Mouse (Mus musculus) frontal cortex, postnatal 14 days (tissue): ENCODE data around the gene Agrp.
"Not testable (repeated sequence)": the region's sequence is repeated elsewhere in the genome, so short reads cannot be mapped to it uniquely, and the experiment has no call there.

Experiments
- DNase-seq, 2 experiments: peaks; one replicate each; pipeline ENCODE4 v3.0.0; 2022; ENCODE audit warnings: low spot score in 2 of 2

Agrp gene

GRCm38 (mm10) chr8:105601301-105601700, 35.9 kb downstream of the Agrp start:
- DNase-seq = no peak

GRCm38 (mm10) chr8:105598777-105599176, 38.4 kb downstream of the Agrp start:
- DNase-seq = no peak

- no peak for DNase-seq
Measured at GRCm38 (mm10) chr8:105596362-105597034, 40.7 kb downstream of the Agrp start.

GRCm38 (mm10) chr8:105594451-105595242, 42.5 kb downstream of the Agrp start:
- DNase-seq = no peak

GRCm38 (mm10) chr8:105593859-105594258, 43.3 kb downstream of the Agrp start:
- DNase-seq = peak in 1 of 2 experiments; percentile 20

- no peak for DNase-seq
Measured at GRCm38 (mm10) chr8:105592431-105592830, 44.8 kb downstream of the Agrp start.

- no peak for DNase-seq
Measured at GRCm38 (mm10) chr8:105579719-105580118, 57.5 kb downstream of the Agrp start.

- DNase-seq = no peak
Measured at GRCm38 (mm10) chr8:105575538-105575937, 61.7 kb downstream of the Agrp start.

- no peak for DNase-seq
Measured at GRCm38 (mm10) chr8:105574741-105575140, 62.5 kb downstream of the Agrp start.

GRCm38 (mm10) chr8:105573427-105573826, 63.8 kb downstream of the Agrp start:
- DNase-seq = no peak

- no peak for DNase-seq
Measured at GRCm38 (mm10) chr8:105571810-105572209, 65.4 kb downstream of the Agrp start.

GRCm38 (mm10) chr8:105566703-105567595, 70.2 kb downstream of the Agrp start:
- DNase-seq = no peak

- peak; percentile 99 for DNase-seq
Measured at GRCm38 (mm10) chr8:105565952-105566702, 71.1 kb downstream of the Agrp start, which contains the start of gene Atp6v0d1. Atp6v0d1 (minus strand) TSS chr8:105566047.

GRCm38 (mm10) chr8:105565401-105565881, 71.8 kb downstream of the Agrp start:
- peak in 1 of 2 experiments; percentile 59 for DNase-seq

GRCm38 (mm10) chr8:105564573-105565229, 72.5 kb downstream of the Agrp start:
- DNase-seq = not testable (repeated sequence)

GRCm38 (mm10) chr8:105563871-105564270, 73.3 kb downstream of the Agrp start:
- DNase-seq = no peak

- DNase-seq = no peak
Measured at GRCm38 (mm10) chr8:105562863-105563262, 74.3 kb downstream of the Agrp start.

GRCm38 (mm10) chr8:105555230-105555629, 82.0 kb downstream of the Agrp start:
- no peak for DNase-seq

- DNase-seq = no peak
Measured at GRCm38 (mm10) chr8:105554087-105554486, 83.1 kb downstream of the Agrp start.

GRCm38 (mm10) chr8:105552824-105553223, 84.4 kb downstream of the Agrp start:
- no peak for DNase-seq

- DNase-seq = no peak
Measured at GRCm38 (mm10) chr8:105552032-105552431, 85.2 kb downstream of the Agrp start.
